Mouse (Mus musculus) ES-Bruce4 (cell line): Measurements from ENCODE around the gene Cdc42bpb.

Experiments used
- CTCF ChIP-seq: IDR thresholded peaks from one replicate; pipeline ENCODE4 v1.8.1; 2011; ENCODE audit warnings: low read depth, low read length
- EP300 ChIP-seq: IDR thresholded peaks from 2 replicates; pipeline ENCODE4 v1.6.1; 2011; ENCODE audit warnings: low read depth, low read length; ENCODE audit not compliant: insufficient read depth
- POLR2A ChIP-seq: IDR thresholded peaks from one replicate; pipeline ENCODE4 v1.8.1; 2011; ENCODE audit warnings: low read length; ENCODE audit not compliant: insufficient read depth

- TF ChIP-seq CTCF = no peak
- no peak for TF ChIP-seq POLR2A
- TF ChIP-seq EP300 = no peak
Measured at GRCm38 (mm10) chr12:111412581-111413284, 35.2 kb upstream of the Cdc42bpb start.
